Mouse (Mus musculus) stomach, embryonic 14.5 days (tissue): ENCODE results near the gene Plpp1. TPM values are rescaled to one million over a fixed set of nuclear protein-coding genes. Genes with fewer than 3 reads are reported as not detected.

Source experiments
- ATAC-seq: fragments of 200-750 bp; cut with Nextera tagmentation; 2 replicates; pipeline ENCODE4 v1.8.0; 2017; ENCODE audit warnings: low read depth, moderate TSS enrichment; ENCODE audit not compliant: insufficient number of reproducible peaks, insufficient read depth, low FRiP score
- H3K27ac ChIP-seq: fragments of 300-500 bp; sonication (generic); 2 replicates; pipeline ENCODE4 v1.5.1; 2014; ENCODE audit warnings: mild to moderate bottlenecking, low read length, moderate library complexity, mixed read lengths
- H3K27me3 ChIP-seq: fragments of 300-500 bp; sonication (generic); 2 replicates; pipeline ENCODE4 v1.6.1; 2014; ENCODE audit warnings: low read length, control low read depth, mixed read lengths; ENCODE audit not compliant: control insufficient read depth, insufficient read depth
- H3K36me3 ChIP-seq: fragments of 300-500 bp; sonication (generic); 2 replicates; pipeline ENCODE4 v1.6.1; 2014; ENCODE audit warnings: mild to moderate bottlenecking, control low read depth, low read length, moderate library complexity, mixed read lengths; ENCODE audit not compliant: control insufficient read depth, insufficient read depth
- H3K4me1 ChIP-seq: fragments of 300-500 bp; sonication (generic); 2 replicates; pipeline ENCODE4 v1.6.1; 2014; ENCODE audit warnings: low read length, control low read depth, mixed read lengths; ENCODE audit not compliant: control insufficient read depth, insufficient read depth
- H3K4me2 ChIP-seq: fragments of 300-500 bp; sonication (generic); replicated peaks from 2 replicates; pipeline ENCODE4 v1.6.1; 2014; ENCODE audit warnings: low read depth, low read length, control low read depth
- H3K4me3 ChIP-seq: fragments of 300-500 bp; sonication (generic); 2 replicates; pipeline ENCODE4 v1.5.1; 2014; ENCODE audit warnings: low read depth, low read length, control low read depth
- H3K9ac ChIP-seq: fragments of 300-500 bp; sonication (generic); replicated peaks from 2 replicates; pipeline ENCODE4 v1.6.1; 2014; ENCODE audit warnings: low read depth, mild to moderate bottlenecking, control low read depth, low read length, moderate library complexity, mixed read lengths
- H3K9me3 ChIP-seq: fragments of 300-500 bp; sonication (generic); 2 replicates; pipeline ENCODE4 v1.6.1; 2016; ENCODE audit warnings: low read depth, low read length, control low read depth; ENCODE audit not compliant: control insufficient read depth
- WGBS: fragments of 180-500 bp; shearing (Covaris S2); extraction: QIAGEN DNeasy Blood & Tissue Kit; methylation state at CpG from one replicate; pipeline ENCODE4 v1.1.7; 2014; 5-methylcytosine and 5-hydroxymethylcytosine counted together
- polyA plus RNA-seq: library from polyadenylated mRNA; unstranded; fragments of >200 nt; fragmentation: Nextera tagmentation; extraction: Ambion mirVana; gene quantifications from 2 replicates; pipeline ENCODE4 v1.2.1, GENCODE M21; 2014

Plpp1 gene
- polyA plus RNA-seq, 1 experiment from 2014 or later = 97.1 TPM

DNA sequence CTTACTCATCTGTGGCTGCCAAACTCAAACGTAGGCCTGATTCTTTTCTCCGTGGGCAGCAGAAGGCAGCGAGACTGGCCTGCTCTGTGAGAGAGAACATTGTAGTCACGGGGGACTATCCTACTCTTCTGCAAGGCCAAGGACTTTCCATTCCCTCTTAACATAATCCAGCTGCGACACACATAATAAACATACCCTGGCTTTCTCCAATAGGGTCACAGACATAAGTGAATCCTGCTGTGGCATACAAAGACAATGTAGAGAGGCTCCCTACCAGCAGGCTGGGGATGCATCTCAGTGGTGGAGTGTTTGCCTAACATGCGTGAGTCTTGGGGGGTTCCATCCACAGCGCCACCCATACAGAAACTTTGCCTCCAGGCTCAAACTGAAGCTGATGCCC, 15.3 kb upstream of the Plpp1 start:
- Histone ChIP-seq H3K27ac (no peak overlapping the region), H3K4me1 (0 out of 2 replicates have a peak, but pooled peaks cover 2% of the 10 kb centered on the region), H3K36me3 (no peaks in the 10 kb centered on the region), H3K9ac (no peak overlapping the region), H3K9me3 (no peaks in the 10 kb centered on the region), H3K4me2 (no peak overlapping the region), H3K27me3 (no peaks in the 10 kb centered on the region), H3K4me3 (no peak overlapping the region)
- ATAC-seq = peak; percentile 42; the same call in 1 of the 2 replicates
- 65% methylated on average over 7 of the region's 7 CpGs for WGBS

DNA sequence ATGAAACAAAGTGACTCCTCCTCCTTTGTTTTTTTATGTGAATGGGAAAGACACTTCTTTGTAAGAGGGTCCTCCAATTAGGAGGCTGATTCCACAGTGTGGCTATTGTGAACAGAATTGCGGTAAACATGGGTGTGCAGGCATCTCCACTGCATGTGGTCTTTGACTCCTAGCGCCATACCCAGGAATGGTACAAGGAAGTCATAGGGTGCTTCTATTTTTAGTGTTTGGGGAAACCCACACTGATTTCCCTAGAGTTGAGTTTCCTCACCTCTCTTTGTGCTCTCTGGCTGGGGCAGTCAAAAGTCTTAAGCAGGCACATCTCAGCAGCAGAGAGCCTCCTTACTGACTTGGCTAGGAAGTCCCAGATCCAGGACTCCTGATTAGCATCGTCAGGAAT, 14.4 kb upstream of the Plpp1 start:
- H3K4me3 ChIP-seq = no peak overlapping the region
- WGBS = 83% methylated on average over 3 of the region's 3 CpGs
- no peak overlapping the region for H3K4me2 ChIP-seq
- ATAC-seq = no peak
- H3K9ac ChIP-seq = no peak overlapping the region
- 0 out of 2 replicates have a peak, but pooled peaks cover 2% of the 10 kb centered on the region for H3K4me1 ChIP-seq
- H3K36me3 ChIP-seq = no peaks in the 10 kb centered on the region
- no peaks in the 10 kb centered on the region for H3K27me3 ChIP-seq
- H3K9me3 ChIP-seq = no peaks in the 10 kb centered on the region
- no peak overlapping the region for H3K27ac ChIP-seq

- WGBS = 53% methylated on average over 10 of the region's 10 CpGs
- no peak overlapping the region for H3K4me3 ChIP-seq
- H3K9me3 ChIP-seq = no peaks in the 10 kb centered on the region
- H3K36me3 ChIP-seq = no peaks in the 10 kb centered on the region
- H3K4me1 ChIP-seq = 0 out of 2 replicates have a peak, but pooled peaks cover 2% of the 10 kb centered on the region
- ATAC-seq = no peak
- no peak overlapping the region for H3K27ac ChIP-seq
- H3K9ac ChIP-seq = no peak overlapping the region
- no peak overlapping the region for H3K4me2 ChIP-seq
- H3K27me3 ChIP-seq = no peaks in the 10 kb centered on the region
Observed at GRCm38 (mm10) chr13:112786942-112787533, 13.6 kb upstream of the Plpp1 start.

GRCm38 (mm10) chr13:112790774-112791173, 9.8 kb upstream of the Plpp1 start:
- Histone ChIP-seq H3K4me1 (no peaks in the 10 kb centered on the region), H3K4me3 (no peak overlapping the region), H3K36me3 (no peaks in the 10 kb centered on the region), H3K4me2 (no peak overlapping the region), H3K9me3 (no peaks in the 10 kb centered on the region), H3K9ac (no peak overlapping the region), H3K27me3 (no peaks in the 10 kb centered on the region), H3K27ac (no peak overlapping the region)
- WGBS = 69% methylated on average over 5 of the region's 5 CpGs
- ATAC-seq = no peak

DNA sequence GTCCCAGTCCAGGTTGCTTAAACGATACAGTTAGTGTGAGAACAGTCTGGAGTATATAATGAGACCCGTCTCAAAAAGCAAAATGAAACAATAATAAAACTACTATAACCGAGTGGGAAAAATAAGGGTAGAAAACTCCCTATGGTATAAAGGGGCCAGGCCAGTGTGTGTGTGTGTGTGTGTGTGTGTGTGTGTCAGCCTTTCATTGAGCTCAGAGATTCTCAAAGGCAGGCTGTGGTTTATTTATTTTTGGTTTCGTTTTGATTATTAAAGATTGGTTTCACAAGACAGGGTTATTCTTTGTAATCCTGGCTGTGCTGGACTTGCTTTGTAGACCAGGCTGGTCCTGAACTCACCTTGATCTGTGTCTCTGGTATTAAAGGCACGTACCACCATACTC, 8.7 kb upstream of the Plpp1 start:
- no peak for ATAC-seq
- 80% methylated on average over 5 of the region's 5 CpGs for WGBS

DNA sequence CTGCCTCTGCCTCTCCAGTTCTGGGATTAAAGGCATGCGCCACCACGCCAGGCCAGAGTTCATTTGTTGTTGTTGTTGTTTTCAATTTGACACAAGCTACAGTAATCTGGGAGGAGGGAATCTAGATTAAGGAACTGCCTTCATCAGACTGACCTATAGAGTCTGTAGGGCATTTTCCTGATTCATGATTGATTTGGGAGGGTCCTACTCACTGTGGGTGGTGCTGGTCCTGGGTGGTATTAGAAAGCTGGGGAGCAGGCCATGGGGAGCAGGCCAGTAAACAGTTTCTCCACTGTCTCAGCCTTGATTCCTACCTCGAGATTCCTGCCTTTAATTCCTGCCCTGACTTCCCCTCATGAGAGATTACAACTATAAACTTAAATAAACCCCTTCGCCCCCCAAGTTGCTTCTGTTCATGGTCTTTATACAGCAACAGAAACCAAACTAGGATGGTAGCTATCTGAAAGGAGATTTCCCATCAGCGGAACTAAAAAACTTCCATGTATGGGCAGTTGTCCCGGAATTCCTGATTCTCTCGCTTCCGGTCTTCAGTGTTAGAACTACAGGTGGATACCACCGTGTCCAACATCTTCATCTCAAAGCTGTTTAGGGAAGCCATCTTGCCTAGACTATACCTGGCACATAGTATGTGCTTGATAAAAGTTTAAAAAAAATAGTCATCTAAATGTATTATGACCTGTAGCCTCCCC, 2.2 kb upstream of the Plpp1 start:
- no peaks in the 10 kb centered on the region for H3K9me3 ChIP-seq
- H3K4me1 ChIP-seq = peaks cover 9% of the 10 kb centered on the region; the same call in 1 of the 2 replicates
- ATAC-seq = no peak
- H3K27ac ChIP-seq = no peak overlapping the region
- WGBS = 94% methylated on average over 9 of the region's 9 CpGs
- H3K4me2 ChIP-seq = no peak overlapping the region
- no peaks in the 10 kb centered on the region for H3K27me3 ChIP-seq
- H3K36me3 ChIP-seq = no peaks in the 10 kb centered on the region
- no peak overlapping the region for H3K9ac ChIP-seq
- no peak overlapping the region for H3K4me3 ChIP-seq

More for the DNA sequence above, 8.7 kb upstream of the Plpp1 start:
- H3K9me3 ChIP-seq = no peaks in the 10 kb centered on the region
- H3K9ac ChIP-seq = no peak overlapping the region
- H3K4me3 ChIP-seq = no peak overlapping the region
- no peaks in the 10 kb centered on the region for H3K36me3 ChIP-seq
- no peak overlapping the region for H3K27ac ChIP-seq
- H3K4me1 ChIP-seq = no peaks in the 10 kb centered on the region
- no peak overlapping the region for H3K4me2 ChIP-seq
- no peaks in the 10 kb centered on the region for H3K27me3 ChIP-seq

DNA sequence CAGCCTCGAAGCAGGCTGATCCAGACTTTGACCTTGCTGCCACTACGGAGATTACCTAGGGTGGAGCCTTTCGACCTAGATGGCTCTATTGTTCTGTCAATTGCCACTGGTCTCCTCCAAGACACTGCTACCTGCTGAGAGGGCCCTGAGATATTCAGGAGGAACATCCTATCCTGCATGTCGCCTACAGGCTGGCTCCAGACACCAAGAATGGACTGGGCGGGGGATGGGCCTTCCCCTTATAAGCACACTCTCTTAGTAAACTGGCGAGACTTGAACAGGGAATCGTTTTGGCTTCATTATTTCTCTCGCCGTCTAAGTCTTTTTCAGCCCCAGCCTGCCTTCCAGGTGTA, 1.7 kb upstream of the Plpp1 start:
- H3K36me3 ChIP-seq = no peaks in the 10 kb centered on the region
- no peaks in the 10 kb centered on the region for H3K9me3 ChIP-seq
- H3K4me3 ChIP-seq = no peak overlapping the region
- ATAC-seq = no peak
- peaks cover 15% of the 10 kb centered on the region for H3K4me1 ChIP-seq
- H3K27ac ChIP-seq = no peak overlapping the region
- H3K9ac ChIP-seq = no peak overlapping the region
- no peaks in the 10 kb centered on the region for H3K27me3 ChIP-seq
- no peak overlapping the region for H3K4me2 ChIP-seq
- 82% methylated on average over 9 of the region's 9 CpGs for WGBS

- H3K9ac ChIP-seq = no peak overlapping the region
- WGBS = 81% methylated on average over 8 of the region's 8 CpGs
- H3K9me3 ChIP-seq = no peaks in the 10 kb centered on the region
- H3K4me1 ChIP-seq = peaks cover 15% of the 10 kb centered on the region
- no peaks in the 10 kb centered on the region for H3K27me3 ChIP-seq
- H3K4me2 ChIP-seq = no peak overlapping the region
- no peak overlapping the region for H3K4me3 ChIP-seq
- no peaks in the 10 kb centered on the region for H3K36me3 ChIP-seq
- ATAC-seq = no peak
- H3K27ac ChIP-seq = peak overlapping the region; percentile 75; the same call in 1 of the 2 replicates
Observed at GRCm38 (mm10) chr13:112799721-112800241, 811 bp upstream of the Plpp1 start.
